Mouse (Mus musculus) heart, adult 8-10 months (tissue): ENCODE measurements around the gene Vmn1r217. TPM values are rescaled to one million over a fixed set of nuclear protein-coding genes. Genes with fewer than 3 reads are reported as not detected.
"Not testable (repeated sequence)": the region's sequence is repeated elsewhere in the genome, so short reads cannot be mapped to it uniquely, and the experiment has no call there.

Source experiments
- DNase-seq: peaks from one replicate; pipeline ENCODE4 v3.0.0; 2022; ENCODE audit warnings: low spot score
- total RNA-seq, 4 experiments: library from RNA; stranded (reverse); gene quantifications; 2 replicates each; pipeline ENCODE4 v1.2.4; 2022

The Vmn1r217 gene
- not detected for total RNA-seq

GRCm38 (mm10) chr13:23118126-23118525 lies at the start of gene Vmn1r217:
Gene Vmn1r217 (minus strand): TSS chr13:23118226.
- DNase-seq, result not testable (repeated sequence)

GRCm38 (mm10) chr13:23166471-23166870 lies 48.4 kb upstream of the Vmn1r217 start:
- not testable (repeated sequence) for DNase-seq

- DNase-seq, result no peak
These were observed 41.0 kb upstream of the Vmn1r217 start, which contains the start of gene Vmn1r219 for GRCm38 (mm10) chr13:23159012-23159411. Gene Vmn1r219 (plus strand): TSS chr13:23159312.

- DNase-seq, result no peak
These were observed 39.8 kb upstream of the Vmn1r217 start for GRCm38 (mm10) chr13:23157848-23158247.

- no peak for DNase-seq
These were observed 20.9 kb upstream of the Vmn1r217 start for GRCm38 (mm10) chr13:23138880-23139279.

GRCm38 (mm10) chr13:23133501-23133900 lies 15.5 kb upstream of the Vmn1r217 start:
- no peak for DNase-seq

GRCm38 (mm10) chr13:23133099-23133498 lies 15.1 kb upstream of the Vmn1r217 start, which contains the start of gene Vmn1r218:
Gene Vmn1r218 (plus strand): TSS chr13:23133155.
- DNase-seq, result no peak

- no peak for DNase-seq
These were observed 2.6 kb upstream of the Vmn1r217 start for GRCm38 (mm10) chr13:23120611-23121010.

- no peak for DNase-seq
These were observed 23.6 kb downstream of the Vmn1r217 start for GRCm38 (mm10) chr13:23094386-23094785.

GRCm38 (mm10) chr13:23069312-23069711 lies 48.7 kb downstream of the Vmn1r217 start:
- DNase-seq, result no peak

- no peak for DNase-seq
These were observed 50.3 kb downstream of the Vmn1r217 start, which contains the start of gene Vmn1r215 for GRCm38 (mm10) chr13:23067725-23068124. Gene Vmn1r215 (plus strand): TSS chr13:23068025.

- DNase-seq, result no peak
These were observed 60.2 kb downstream of the Vmn1r217 start for GRCm38 (mm10) chr13:23057778-23058177.

Other genes with a start within 250 kb of the Vmn1r217 start
- gene Vmn1r212, start 234.0 kb downstream of the Vmn1r217 start, total RNA-seq, result not detected
- gene Vmn1r213, start 110.6 kb downstream of the Vmn1r217 start, total RNA-seq, result not detected
- not detected for gene Vmn1r214, start 87.8 kb downstream of the Vmn1r217 start, total RNA-seq
- not detected for gene Vmn1r215, start 50.2 kb downstream of the Vmn1r217 start, total RNA-seq
- not detected for gene Vmn1r218, start 14.9 kb upstream of the Vmn1r217 start, total RNA-seq
- gene Vmn1r219, start 41.1 kb upstream of the Vmn1r217 start, total RNA-seq, result not detected
- not detected for gene Vmn1r220, start 69.7 kb upstream of the Vmn1r217 start, total RNA-seq
- not detected for gene Vmn1r221, start 95.9 kb upstream of the Vmn1r217 start, total RNA-seq
- gene Vmn1r222, start 117.7 kb upstream of the Vmn1r217 start, total RNA-seq, result not detected
- gene Vmn1r223, start 128.9 kb upstream of the Vmn1r217 start, total RNA-seq, result not detected